Mouse (Mus musculus): ENCODE data around the gene Celsr1. TPM values are rescaled to one million over a fixed set of nuclear protein-coding genes. Genes with fewer than 3 reads are reported as not detected.

The Celsr1 gene
- total and polyA plus RNA-seq, 3 experiments: not detected

DNA sequence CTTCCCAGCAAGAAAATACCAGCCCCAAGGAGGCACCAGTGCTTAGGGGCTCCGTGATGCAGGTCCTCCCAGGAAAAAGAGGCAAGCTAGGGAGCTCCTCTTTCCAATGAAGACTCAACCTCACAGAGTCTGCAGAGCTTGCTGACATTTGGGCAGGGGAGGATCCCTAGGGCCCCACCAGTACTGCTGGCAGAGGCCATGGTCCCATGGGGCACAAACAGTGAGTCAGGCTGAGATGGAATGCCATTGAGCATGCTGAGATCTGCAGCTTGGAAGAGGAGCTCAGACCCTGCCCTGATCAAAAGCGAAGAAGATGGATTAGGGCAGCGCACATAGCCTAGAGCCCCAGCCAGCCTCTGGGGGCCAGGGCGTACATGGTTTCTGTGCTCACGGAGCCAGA, 7.8 kb upstream of the Celsr1 start:
- H3K79me2 ChIP-seq (replicated peaks; ENCODE audit: control insufficient read depth, extremely low read depth, insufficient read depth, poor library complexity, severe bottlenecking): no peaks in the 10 kb centered on the region
- DNase-seq (ENCODE audit: extremely low read depth): no peak
- H3K9ac ChIP-seq (ENCODE audit: insufficient read depth, low read depth): no peak overlapping the region
- no peak overlapping the region for H3K27ac ChIP-seq (ENCODE audit: insufficient read depth, low read depth)
- dilution Hi-C loops (cut with MboI; ENCODE audit: extremely low pct_ligation_motif_present, extremely low pct_unique_long_range_greater_than_20kb, low sequenced_read_pairs) (no loop called here), in situ Hi-C loops (cut with MboI; ENCODE audit: low pct_ligation_motif_present, low pct_unique_long_range_greater_than_20kb, low sequenced_read_pairs) (loop anchor here (25.0 kb wide), 1 partner anchor 304 kb away; the partner anchor contains the start of gene Ppara)
- H3K4me2 ChIP-seq (ENCODE audit: insufficient read depth, low read depth, poor library complexity, severe bottlenecking): no peak overlapping the region
- peaks cover 37% of the 10 kb centered on the region for H3K27me3 ChIP-seq (replicated peaks)
- H3K4me3 ChIP-seq (replicated peaks in 1 of 3; ENCODE audit: low read depth in 2 of 3, low read length in 2 of 3, poor library complexity in 1 of 3): no peak overlapping the region
- TF ChIP-seq EP300 (IDR thresholded peaks at IDR 0.05; ENCODE audit: low read length) (no peak), POLR2A (IDR thresholded peaks at IDR 0.05; ENCODE audit: low read depth, low read length) (no peak), ETS1 (conservative IDR thresholded peaks at IDR 0.05; ENCODE audit: low read depth, low read length) (no peak), ZKSCAN1 (IDR thresholded peaks at IDR 0.05; ENCODE audit: borderline replicate concordance, low read depth, low read length) (no peak), TCF12 (IDR thresholded peaks at IDR 0.05; ENCODE audit: low read depth, low read length) (no peak), RAD21 (IDR thresholded peaks at IDR 0.05; ENCODE audit: low read depth, low read length) (no peak), USF2 (conservative IDR thresholded peaks at IDR 0.05; ENCODE audit: low read depth, low read length) (no peak), PAX5 (IDR thresholded peaks at IDR 0.05; ENCODE audit: low read length) (no peak), JUND (conservative IDR thresholded peaks at IDR 0.05; ENCODE audit: low read depth, low read length) (no peak), SMC3 (IDR thresholded peaks at IDR 0.05; ENCODE audit: low read depth, low read length) (no peak), ZNF384 (IDR thresholded peaks at IDR 0.05; ENCODE audit: low read depth, low read length) (no peak), IRF4 (IDR thresholded peaks at IDR 0.05; ENCODE audit: low read depth, low read length) (no peak), UBTF (IDR thresholded peaks at IDR 0.05; ENCODE audit: low read depth, low read length) (no peak)
- no peaks in the 10 kb centered on the region for H3K36me3 ChIP-seq (replicated peaks in 1 of 2; ENCODE audit: control insufficient read depth in 1 of 2, insufficient read depth in 1 of 2, low read length in 1 of 2)
- H3K9me3 ChIP-seq (replicated peaks; ENCODE audit: low read length): no peaks in the 10 kb centered on the region
- peaks cover 0 to 13% of the 10 kb centered on the region in 2 experiments; a peak in 2 of 4 replicates for H3K4me1 ChIP-seq (ENCODE audit: control insufficient read depth in 1 of 2, insufficient read depth in 2 of 2)

GRCm38 (mm10) chr15:86038802-86039201, 5.2 kb upstream of the Celsr1 start:
- Histone ChIP-seq H3K9me3 (replicated peaks; ENCODE audit: low read length) (peaks cover 3% of the 10 kb centered on the region), H3K4me2 (ENCODE audit: insufficient read depth, low read depth, poor library complexity, severe bottlenecking) (no peak overlapping the region), H3K27ac (ENCODE audit: insufficient read depth, low read depth) (no peak overlapping the region), H3K27me3 (replicated peaks) (peaks cover 26% of the 10 kb centered on the region), H3K4me3 (replicated peaks in 1 of 3; ENCODE audit: low read depth in 2 of 3, low read length in 2 of 3, poor library complexity in 1 of 3) (no peak overlapping the region), H3K79me2 (replicated peaks; ENCODE audit: control insufficient read depth, extremely low read depth, insufficient read depth, poor library complexity, severe bottlenecking) (no peaks in the 10 kb centered on the region), H3K4me1 (ENCODE audit: control insufficient read depth in 1 of 2, insufficient read depth in 2 of 2) (peaks cover 0 to 13% of the 10 kb centered on the region in 2 experiments; a peak in 2 of 4 replicates), H3K36me3 (replicated peaks in 1 of 2; ENCODE audit: control insufficient read depth in 1 of 2, insufficient read depth in 1 of 2, low read length in 1 of 2) (no peaks in the 10 kb centered on the region), H3K9ac (ENCODE audit: insufficient read depth, low read depth) (no peak overlapping the region)
- in situ Hi-C loops (cut with MboI; ENCODE audit: low pct_ligation_motif_present, low pct_unique_long_range_greater_than_20kb, low sequenced_read_pairs): loop anchor here (5.0 to 25.0 kb wide), 2 partner anchors 127 to 302 kb away; partner anchors contain the start of gene Ppara
- peak; percentile 73 for DNase-seq (ENCODE audit: extremely low read depth)
- dilution Hi-C loops (cut with MboI; ENCODE audit: extremely low pct_ligation_motif_present, extremely low pct_unique_long_range_greater_than_20kb, low sequenced_read_pairs): no loop called here
- no peak for TF ChIP-seq CHD2 (IDR thresholded peaks at IDR 0.05; ENCODE audit: low read length)
- peak; percentile 95 for TF ChIP-seq SMC3 (IDR thresholded peaks at IDR 0.05; ENCODE audit: low read depth, low read length)
- TF ChIP-seq GABPA (IDR thresholded peaks at IDR 0.05; ENCODE audit: insufficient replicate concordance, low read depth, low read length): no peak
- TF ChIP-seq POLR2AphosphoS2 (IDR thresholded peaks at IDR 0.05; ENCODE audit: low read depth, low read length): no peak
- TF ChIP-seq HCFC1 (IDR thresholded peaks at IDR 0.05; ENCODE audit: low read depth, low read length): no peak
- TF ChIP-seq MAX (IDR thresholded peaks at IDR 0.05; ENCODE audit: low read length): no peak
- TF ChIP-seq MAFK (IDR thresholded peaks at IDR 0.05; ENCODE audit: insufficient replicate concordance, low read length): no peak
- no peak for TF ChIP-seq NRF1 (IDR thresholded peaks at IDR 0.05; ENCODE audit: low read depth, low read length)
- no peak for TF ChIP-seq MAZ (IDR thresholded peaks at IDR 0.05; ENCODE audit: low read depth, low read length)
- TF ChIP-seq RAD21 (IDR thresholded peaks at IDR 0.05; ENCODE audit: low read depth, low read length): peak; percentile 95
- no peak for TF ChIP-seq MXI1 (IDR thresholded peaks at IDR 0.05; ENCODE audit: low read depth, low read length)
- TF ChIP-seq RCOR1 (conservative IDR thresholded peaks at IDR 0.05; ENCODE audit: low read depth, low read length): no peak
- no peak for TF ChIP-seq USF1 (IDR thresholded peaks at IDR 0.05; ENCODE audit: low read depth, low read length)
- no peak for TF ChIP-seq TCF12 (IDR thresholded peaks at IDR 0.05; ENCODE audit: low read depth, low read length)
- peak; percentile 76 for TF ChIP-seq ZC3H11A (IDR thresholded peaks at IDR 0.05; ENCODE audit: low read depth, low read length)
- TF ChIP-seq CTCF (conservative IDR thresholded peaks at IDR 0.05 in 1 of 2, IDR thresholded peaks at IDR 0.05 in 1 of 2; ENCODE audit: low read depth in 2 of 2, low read length in 2 of 2): peak; percentile 91 to 96
- no peak for TF ChIP-seq UBTF (IDR thresholded peaks at IDR 0.05; ENCODE audit: low read depth, low read length)
- TF ChIP-seq SIN3A (IDR thresholded peaks at IDR 0.05; ENCODE audit: low read length): no peak
- TF ChIP-seq KAT2A (IDR thresholded peaks at IDR 0.05; ENCODE audit: insufficient replicate concordance, low read length): no peak
- TF ChIP-seq USF2 (conservative IDR thresholded peaks at IDR 0.05; ENCODE audit: low read depth, low read length): no peak
- TF ChIP-seq CHD1 (IDR thresholded peaks at IDR 0.05; ENCODE audit: low read depth, low read length): no peak
- TF ChIP-seq IRF4 (IDR thresholded peaks at IDR 0.05; ENCODE audit: low read depth, low read length): no peak
- 0 out of 2 replicates have a peak, but pooled peaks have one; percentile 26 for TF ChIP-seq NELFE (IDR thresholded peaks at IDR 0.05; ENCODE audit: low read depth, low read length)
- TF ChIP-seq ETS1 (conservative IDR thresholded peaks at IDR 0.05; ENCODE audit: low read depth, low read length): no peak
- TF ChIP-seq MYC (IDR thresholded peaks at IDR 0.05; ENCODE audit: low read depth, low read length): no peak
- TF ChIP-seq PAX5 (IDR thresholded peaks at IDR 0.05; ENCODE audit: low read length): no peak
- TF ChIP-seq ZKSCAN1 (IDR thresholded peaks at IDR 0.05; ENCODE audit: borderline replicate concordance, low read depth, low read length): no peak
- TF ChIP-seq ELF1 (IDR thresholded peaks at IDR 0.05; ENCODE audit: low read depth, low read length): no peak
